Mouse (Mus musculus) E14TG2a.4 (cell line): ENCODE data around the gene Ddc.

Experiments used
- CTCF ChIP-seq: conservative IDR thresholded peaks from 2 replicates; pipeline ENCODE4 v1.5.1; 2014; ENCODE audit warnings: low read length
- NANOG ChIP-seq: IDR thresholded peaks from 2 replicates; pipeline ENCODE4 v1.6.1; 2014; ENCODE audit warnings: borderline replicate concordance, low read length, mixed read lengths
- POU5F1 ChIP-seq: IDR thresholded peaks from 2 replicates; pipeline ENCODE4 v1.6.1; 2014; ENCODE audit warnings: low read length, borderline replicate concordance

DNA sequence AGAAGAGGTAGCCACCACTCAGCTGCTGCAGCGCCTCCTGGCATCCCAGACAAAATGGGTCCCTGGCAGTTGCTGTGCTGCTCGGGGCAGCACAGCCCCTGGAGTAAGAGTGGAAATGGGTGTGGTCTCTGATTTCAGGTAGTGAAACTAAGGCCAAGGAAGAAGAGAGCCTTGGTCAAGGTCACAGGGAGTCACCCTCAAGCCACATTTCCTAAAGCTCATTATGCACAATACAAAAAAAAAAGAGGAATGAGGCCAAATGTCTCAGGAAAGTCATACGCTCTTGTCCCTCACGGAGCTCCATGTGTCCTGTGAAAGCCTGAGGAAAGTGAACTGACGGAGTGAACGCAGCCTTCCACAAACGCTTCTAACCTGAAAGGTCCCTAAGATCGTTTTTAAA lies 116.2 kb downstream of the Ddc start:
- TF ChIP-seq CTCF (no peak), NANOG (no peak), POU5F1 (no peak)
